Mouse (Mus musculus): ENCODE measurements around the gene Dnajc12.
"Not testable (repeated sequence)": the region's sequence is repeated elsewhere in the genome, so short reads cannot be mapped to it uniquely, and the experiment has no call there.

Dnajc12 gene

GRCm38 (mm10) chr10:63386991-63387390 is 4.7 kb downstream of the Dnajc12 start:
- DNase-seq, result no peak

- DNase-seq, result no peak
Measured at GRCm38 (mm10) chr10:63388948-63389347, 6.7 kb downstream of the Dnajc12 start.

GRCm38 (mm10) chr10:63396963-63397362 is 14.7 kb downstream of the Dnajc12 start:
- DNase-seq, result no peak

- no peak for DNase-seq
Measured at GRCm38 (mm10) chr10:63402731-63403504, 20.7 kb downstream of the Dnajc12 start.

GRCm38 (mm10) chr10:63403636-63404035 is 21.4 kb downstream of the Dnajc12 start:
- DNase-seq, result no peak

- DNase-seq, result no peak
Measured at GRCm38 (mm10) chr10:63410162-63410956, 28.1 kb downstream of the Dnajc12 start.

GRCm38 (mm10) chr10:63411674-63412073 is 29.4 kb downstream of the Dnajc12 start:
- not testable (repeated sequence) for DNase-seq

- no peak for DNase-seq
Measured at GRCm38 (mm10) chr10:63412756-63413155, 30.5 kb downstream of the Dnajc12 start.

- DNase-seq, result no peak
Measured at GRCm38 (mm10) chr10:63415287-63415686, 33.0 kb downstream of the Dnajc12 start.

- no peak for DNase-seq
Measured at GRCm38 (mm10) chr10:63415850-63416249, 33.6 kb downstream of the Dnajc12 start.

- no peak for DNase-seq
Measured at GRCm38 (mm10) chr10:63417061-63417460, 34.8 kb downstream of the Dnajc12 start.

GRCm38 (mm10) chr10:63421739-63422735 is 39.8 kb downstream of the Dnajc12 start, which contains the start of gene Gm7075:
TSS of gene Gm7075 (minus strand) at chr10:63421789.
- DNase-seq, result peak; percentile 67

GRCm38 (mm10) chr10:63422736-63422992 is 40.4 kb downstream of the Dnajc12 start:
- DNase-seq, result no peak

GRCm38 (mm10) chr10:63423591-63424474 is 41.6 kb downstream of the Dnajc12 start:
- DNase-seq, result no peak

- peak; percentile 58 for DNase-seq
Measured at GRCm38 (mm10) chr10:63424475-63424814, 42.2 kb downstream of the Dnajc12 start.

- no peak for DNase-seq
Measured at GRCm38 (mm10) chr10:63427146-63427545, 44.9 kb downstream of the Dnajc12 start.

- DNase-seq, result peak; percentile 21
Measured at GRCm38 (mm10) chr10:63428243-63429022, 46.2 kb downstream of the Dnajc12 start.

GRCm38 (mm10) chr10:63429023-63429340 is 46.7 kb downstream of the Dnajc12 start:
- no peak for DNase-seq

- DNase-seq, result peak; percentile 100
Measured at GRCm38 (mm10) chr10:63429380-63429779, 47.1 kb downstream of the Dnajc12 start.

- peak; percentile 85 for DNase-seq
Measured at GRCm38 (mm10) chr10:63429785-63430305, 47.6 kb downstream of the Dnajc12 start, which contains the start of gene Ctnna3. TSS of gene Ctnna3 (plus strand) at chr10:63430098.

GRCm38 (mm10) chr10:63431221-63431736 is 49.0 kb downstream of the Dnajc12 start:
- DNase-seq, result no peak
